Comparison of ENCODE assay signal across 8 mouse cellular contexts in genomic region chr19:47432339-47432738, GRCm38 (mm10). TPM values are rescaled to one million over a fixed set of nuclear protein-coding genes. Genes with fewer than 3 reads are reported as not detected.
DNase-seq lines count a peak whose midpoint lies in the region; ATAC-seq and TF ChIP-seq lines count a peak whose summit lies in the region.
"Had no signal": no experiment of that assay in that cellular context is flagged by ENCODE, and none has a peak within 500 bp of the region (broad histone marks: within the 10 kb centered on the region; RNA-seq: fewer than 3 reads in every experiment).

No protein-coding gene starts in this region.

- in situ Hi-C loops in ES-E14 (cut with MboI; ENCODE audit: low sequenced_read_pairs in 2 of 2, unreplicated experiment in 2 of 2): no loop called here

- H3K27ac ChIP-seq in ES-E14 (ENCODE audit: insufficient read depth, low read depth, low read length, poor library complexity, severe bottlenecking): no peak overlapping the region
- no peak overlapping the region for H3K27ac ChIP-seq in forebrain, embryonic 11.5 days (ENCODE audit: low read depth, low read length)
- H3K27ac ChIP-seq: neural tube, embryonic 13.5 days had no signal

- 0 out of 2 replicates have a peak overlapping the region, but pooled peaks have one; percentile 38 for H3K9ac ChIP-seq in ES-E14 (ENCODE audit: insufficient read depth, low read depth, low read length, poor library complexity, severe bottlenecking)
- no peak overlapping the region for H3K9ac ChIP-seq in forebrain, embryonic 11.5 days (ENCODE audit: low read length)
- H3K9ac ChIP-seq: neural tube, embryonic 13.5 days had no signal

- H3K4me3 ChIP-seq in ES-E14 (ENCODE audit: insufficient read depth in 1 of 2, low read depth in 1 of 2, low read length in 2 of 2, poor library complexity in 1 of 2, severe bottlenecking in 1 of 2): no peak overlapping the region
- no peak overlapping the region for H3K4me3 ChIP-seq in forebrain, embryonic 11.5 days (ENCODE audit: low read depth, low read length)
- H3K4me3 ChIP-seq: neural tube, embryonic 13.5 days had no signal

- H3K4me1 ChIP-seq in ES-E14 (ENCODE audit: control insufficient read depth in 2 of 2, insufficient read depth in 2 of 2, low read length in 2 of 2, poor library complexity in 1 of 2): peaks cover 5 to 21% of the 10 kb centered on the region in 2 experiments; a peak in 3 of 4 replicates
- H3K4me1 ChIP-seq in forebrain, embryonic 11.5 days (replicated peaks; ENCODE audit: control insufficient read depth, insufficient read depth, low read length): no peaks in the 10 kb centered on the region

- WGBS in forebrain, embryonic 11.5 days: 66% methylated on average over 10 of the region's 10 CpGs

- no peaks in the 10 kb centered on the region for H3K27me3 ChIP-seq in forebrain, embryonic 11.5 days (ENCODE audit: control insufficient read depth, insufficient read depth, low read length)
- H3K27me3 ChIP-seq: neural tube, embryonic 13.5 days had no signal

- peak; percentile 53 for ATAC-seq in megakaryocyte-erythroid progenitor cell, adult 5-6 weeks (replicated peaks; ENCODE audit: low FRiP score, low TSS enrichment, poor library complexity, severe bottlenecking)
- no peak for ATAC-seq in forebrain, embryonic 11.5 days (replicated peaks; ENCODE audit: low FRiP score)

- no peaks in the 10 kb centered on the region; the same call in 1 of the 2 replicates for H3K36me3 ChIP-seq in ES-E14 (ENCODE audit: control insufficient read depth, insufficient read depth, low read length, poor library complexity, severe bottlenecking)
- H3K36me3 ChIP-seq in forebrain, embryonic 11.5 days (ENCODE audit: control insufficient read depth, insufficient read depth, low read length): no peaks in the 10 kb centered on the region
- H3K36me3 ChIP-seq: neural tube, embryonic 13.5 days had no signal

- peak; percentile 59 for DNase-seq in CD4-positive helper T cell, adult 2 months (ENCODE audit: low read depth, low spot score)
- DNase-seq in ES-E14 (ENCODE audit: low read depth, low spot score): no peak
- DNase-seq in heart, adult 9 months (ENCODE audit: low spot score in 2 of 2): peak; percentile 71 to 76
- peak; percentile 74 to 84 for DNase-seq in kidney, postnatal 4 days
- no peak for DNase-seq in cerebellum, adult 18-20 months
- DNase-seq in forebrain, embryonic 11.5 days (ENCODE audit: low spot score): no peak

- H3K9me3 ChIP-seq in ES-E14 (ENCODE audit: control insufficient read depth, insufficient read depth, low read depth, low read length): no peaks in the 10 kb centered on the region
- H3K9me3 ChIP-seq in forebrain, embryonic 11.5 days (ENCODE audit: control insufficient read depth, low read length): no peaks in the 10 kb centered on the region
- H3K9me3 ChIP-seq: neural tube, embryonic 13.5 days had no signal

- H3K4me2 ChIP-seq in forebrain, embryonic 11.5 days (ENCODE audit: low read depth, low read length, severe bottlenecking): no peak overlapping the region
- H3K4me2 ChIP-seq: neural tube, embryonic 13.5 days had no signal

TF ChIP-seq in ES-E14, 5 proteins besides CTCF, POLR2A, EP300 and RAD21:
- TF ChIP-seq CHD2 (IDR thresholded peaks at IDR 0.05; ENCODE audit: low read depth, low read length): no peak
- TF ChIP-seq HCFC1 (IDR thresholded peaks at IDR 0.05; ENCODE audit: borderline replicate concordance, insufficient read depth, low read length): no peak
- TF ChIP-seq ZNF384 (IDR thresholded peaks at IDR 0.05; ENCODE audit: low read depth, low read length): no peak
- TF ChIP-seq MAFK (IDR thresholded peaks at IDR 0.05; ENCODE audit: insufficient read depth, low read depth, low read length): no peak
- TF ChIP-seq ZC3H11A (IDR thresholded peaks at IDR 0.05; ENCODE audit: borderline replicate concordance, low read depth, low read length): no peak

RNA-seq across cellular contexts. Expression of gene Sh3pxd2a, which starts 31.9 kb away (rescaled TPM):
- 12.3 and 13.0 TPM in 2 replicates for total RNA-seq in ES-E14 (2012; rRNA removed)
- 0.55 and 0.96 TPM in 2 replicates for total RNA-seq in megakaryocyte-erythroid progenitor cell, adult 5-6 weeks (2014; fragmentation: Nextera tagmentation)
- total RNA-seq in megakaryocyte-erythroid progenitor cell, adult 5-6 weeks (2017): 0.34 and 1.0 TPM in 2 replicates
- 5.2 and 5.4 TPM in 2 replicates for polyA plus RNA-seq in forebrain, embryonic 11.5 days (2014; fragmentation: Nextera tagmentation; extraction: Ambion mirVana)

Comparison
In these comparisons a context has a peak if more than half of its experiments do, and no peak if none do; other contexts are left out.
1. DNase-seq: peak in CD4-positive helper T cell, adult 2 months (single experiment), heart, adult 9 months (2 of 2) and kidney, postnatal 4 days (2 of 2); none in ES-E14 (single experiment), cerebellum, adult 18-20 months (0 of 2) and forebrain, embryonic 11.5 days (single experiment).